Mouse (Mus musculus) CH12.LX (cell line): ENCODE measurements around the gene Fgfr2. TPM values are rescaled to one million over a fixed set of nuclear protein-coding genes. Genes with fewer than 3 reads are reported as not detected.

Source experiments
- DNase-seq: peaks from one replicate; pipeline ENCODE4 v3.0.0-alpha.2; 2013; ENCODE audit errors: extremely low read depth
- H3K27ac ChIP-seq: 2 replicates; pipeline ENCODE4 v1.5.1; 2012; ENCODE audit warnings: low read depth, mild to moderate bottlenecking, control low read depth, moderate library complexity; ENCODE audit not compliant: insufficient read depth
- H3K27me3 ChIP-seq: replicated peaks from 2 replicates; pipeline ENCODE3; 2012; ENCODE audit warnings: inconsistent platforms
- H3K36me3 ChIP-seq, 2 experiments: replicated peaks in 1 of 2; 2 replicates each; pipeline versions ENCODE3 to v1.6.1; 2012; ENCODE audit warnings: inconsistent platforms in 1 of 2, low read length in 1 of 2, mild to moderate bottlenecking in 1 of 2, mixed read lengths in 1 of 2, moderate library complexity in 1 of 2; ENCODE audit not compliant: control insufficient read depth in 1 of 2, insufficient read depth in 1 of 2
- H3K4me1 ChIP-seq, 2 experiments: 2 replicates each; pipeline ENCODE4 v1.6.1; 2012; ENCODE audit warnings: inconsistent platforms in 1 of 2, moderate library complexity in 1 of 2; ENCODE audit not compliant: insufficient read depth in 2 of 2, control insufficient read depth in 1 of 2
- H3K4me2 ChIP-seq: 2 replicates; pipeline ENCODE4 v1.6.1; 2012; ENCODE audit warnings: low read depth, mild to moderate bottlenecking, control low read depth; ENCODE audit not compliant: poor library complexity, insufficient read depth, severe bottlenecking
- H3K4me3 ChIP-seq, 3 experiments: fragments of 150-350 bp in 1 of 3; sonication (generic) in 1 of 3; replicated peaks in 1 of 3; 2 replicates each; pipeline versions ENCODE3 to v1.5.1; 2011 to 2012; ENCODE audit warnings: low read depth in 2 of 3, low read length in 2 of 3, mild to moderate bottlenecking in 2 of 3, moderate library complexity in 2 of 3, control low read depth in 1 of 3, improper control_type of control experiment in 1 of 3, inconsistent platforms in 1 of 3, mixed read lengths in 1 of 3; ENCODE audit not compliant: poor library complexity in 1 of 3
- H3K79me2 ChIP-seq: replicated peaks from 2 replicates; pipeline ENCODE4 v1.6.1; 2012; ENCODE audit warnings: mild to moderate bottlenecking, moderate library complexity; ENCODE audit not compliant: control insufficient read depth, poor library complexity, insufficient read depth, severe bottlenecking; ENCODE audit errors: extremely low read depth
- H3K9ac ChIP-seq: 2 replicates; pipeline ENCODE4 v1.6.1; 2012; ENCODE audit warnings: low read depth, mild to moderate bottlenecking, control low read depth, moderate library complexity; ENCODE audit not compliant: insufficient read depth
- H3K9me3 ChIP-seq: replicated peaks from 2 replicates; pipeline ENCODE3; 2012; ENCODE audit warnings: low read length, inconsistent platforms, mixed read lengths
- BHLHE40 ChIP-seq: IDR thresholded peaks from 2 replicates; pipeline ENCODE4 v1.6.1; 2011; ENCODE audit warnings: mild to moderate bottlenecking, low read depth, low read length, improper control_type of control experiment
- CHD2 ChIP-seq: IDR thresholded peaks from 2 replicates; pipeline ENCODE4 v1.6.1; 2011; ENCODE audit warnings: low read length, improper control_type of control experiment
- ELF1 ChIP-seq: IDR thresholded peaks from 2 replicates; pipeline ENCODE4 v1.6.1; 2014; ENCODE audit warnings: low read depth, mild to moderate bottlenecking, inconsistent platforms, low read length, improper control_type of control experiment
- EP300 ChIP-seq: IDR thresholded peaks from 2 replicates; pipeline ENCODE4 v1.6.1; 2011; ENCODE audit warnings: low read length, improper control_type of control experiment
- ETS1 ChIP-seq: conservative IDR thresholded peaks from 2 replicates; pipeline ENCODE4 v1.6.1; 2012; ENCODE audit warnings: low read depth, mild to moderate bottlenecking, inconsistent platforms, low read length, improper control_type of control experiment, moderate library complexity
- GABPA ChIP-seq: IDR thresholded peaks from 2 replicates; pipeline ENCODE4 v1.6.1; 2012; ENCODE audit warnings: low read depth, low read length, improper control_type of control experiment, inconsistent platforms; ENCODE audit not compliant: insufficient replicate concordance
- HCFC1 ChIP-seq: IDR thresholded peaks from 2 replicates; pipeline ENCODE4 v1.6.1; 2012; ENCODE audit warnings: low read depth, mild to moderate bottlenecking, inconsistent platforms, low read length, improper control_type of control experiment
- IRF4 ChIP-seq: IDR thresholded peaks from 2 replicates; pipeline ENCODE4 v1.6.1; 2014; ENCODE audit warnings: low read depth, mild to moderate bottlenecking, inconsistent platforms, low read length, improper control_type of control experiment
- JUN ChIP-seq: IDR thresholded peaks from 2 replicates; pipeline ENCODE4 v1.6.1; 2011; ENCODE audit warnings: low read depth, mild to moderate bottlenecking, low read length, improper control_type of control experiment, moderate library complexity; ENCODE audit not compliant: insufficient read depth
- JUND ChIP-seq: conservative IDR thresholded peaks from 2 replicates; pipeline ENCODE4 v1.6.1; 2011; ENCODE audit warnings: low read depth, low read length, improper control_type of control experiment
- MAX ChIP-seq: IDR thresholded peaks from 2 replicates; pipeline ENCODE4 v1.6.1; 2011; ENCODE audit warnings: low read length, improper control_type of control experiment
- MEF2A ChIP-seq: IDR thresholded peaks from 2 replicates; pipeline ENCODE4 v1.6.1; 2014; ENCODE audit warnings: low read depth, mild to moderate bottlenecking, inconsistent platforms, low read length, improper control_type of control experiment, borderline replicate concordance
- MXI1 ChIP-seq: IDR thresholded peaks from 2 replicates; pipeline ENCODE4 v1.6.1; 2011; ENCODE audit warnings: mild to moderate bottlenecking, low read depth, low read length, improper control_type of control experiment
- NRF1 ChIP-seq: IDR thresholded peaks from 2 replicates; pipeline ENCODE4 v1.6.1; 2014; ENCODE audit warnings: low read depth, mild to moderate bottlenecking, inconsistent platforms, low read length, improper control_type of control experiment, moderate library complexity
- POLR2AphosphoS2 ChIP-seq: IDR thresholded peaks from 2 replicates; pipeline ENCODE4 v1.6.1; 2011; ENCODE audit warnings: low read depth, low read length, improper control_type of control experiment
- RAD21 ChIP-seq: IDR thresholded peaks from 2 replicates; pipeline ENCODE4 v1.6.1; 2011; ENCODE audit warnings: low read depth, mild to moderate bottlenecking, low read length, improper control_type of control experiment, moderate library complexity
- RCOR1 ChIP-seq: conservative IDR thresholded peaks from 2 replicates; pipeline ENCODE4 v1.6.1; 2012; ENCODE audit warnings: low read depth, mild to moderate bottlenecking, inconsistent platforms, low read length, improper control_type of control experiment
- UBTF ChIP-seq: IDR thresholded peaks from 2 replicates; pipeline ENCODE4 v1.6.1; 2012; ENCODE audit warnings: low read depth, mild to moderate bottlenecking, inconsistent platforms, low read length, improper control_type of control experiment, moderate library complexity
- ZC3H11A ChIP-seq: IDR thresholded peaks from 2 replicates; pipeline ENCODE4 v1.6.1; 2012; ENCODE audit warnings: low read depth, mild to moderate bottlenecking, inconsistent platforms, low read length, improper control_type of control experiment
- ZNF384 ChIP-seq: IDR thresholded peaks from 2 replicates; pipeline ENCODE4 v1.6.1; 2012; ENCODE audit warnings: low read depth, low read length, improper control_type of control experiment, inconsistent platforms
- dilution Hi-C: fragments of 300-500 bp; cut with MboI; formaldehyde crosslinking; loops from 2 replicates; pipeline ENCODE4 v1.14.3; 2020; ENCODE audit warnings: low sequenced_read_pairs; ENCODE audit not compliant: extremely low pct_unique_long_range_greater_than_20kb, extremely low pct_ligation_motif_present
- in situ Hi-C: fragments of 300-500 bp; cut with MboI; formaldehyde crosslinking; loops from 3 replicates; pipeline ENCODE4 v1.14.3; 2019; ENCODE audit warnings: low sequenced_read_pairs, low pct_ligation_motif_present, low pct_unique_long_range_greater_than_20kb, mixed read lengths
- polyA plus RNA-seq: library from polyadenylated mRNA; unstranded; fragments of >175 nt; gene quantifications from 2 replicates; pipeline ENCODE4 v1.2.1, GENCODE M21; 2012; ENCODE audit warnings: low read depth; ENCODE audit not compliant: insufficient read length
- total RNA-seq, 2 experiments: library from RNA; depleted of rRNA; stranded (reverse); fragments of 300-350 nt in 1 of 2; fragments of >200 nt in 1 of 2; gene quantifications; 2 replicates each; pipeline ENCODE4 v1.2.3; 2012 to 2014

The Fgfr2 gene
- total and polyA plus RNA-seq, 3 experiments: not detected

- H3K4me1 ChIP-seq: peaks cover 4 to 13% of the 10 kb centered on the region in 2 experiments; a peak in 2 of 4 replicates
- no peak overlapping the region for H3K4me2 ChIP-seq
- peaks cover 95% of the 10 kb centered on the region for H3K27me3 ChIP-seq
- H3K36me3 ChIP-seq: no peaks in the 10 kb centered on the region
- no peak overlapping the region for H3K27ac ChIP-seq
- no peaks in the 10 kb centered on the region for H3K79me2 ChIP-seq
- TF ChIP-seq MAX (no peak), POLR2AphosphoS2 (no peak), MEF2A (no peak), ZC3H11A (no peak), ZNF384 (no peak), CHD2 (no peak), ELF1 (no peak), RAD21 (no peak), GABPA (no peak), ETS1 (no peak), UBTF (no peak), MXI1 (no peak)
- TF ChIP-seq, all 38 proteins: peak for 0
- no peak overlapping the region for H3K4me3 ChIP-seq
- no peaks in the 10 kb centered on the region for H3K9me3 ChIP-seq
- DNase-seq: no peak
- dilution Hi-C loops: no loop called here
- in situ Hi-C loops: no loop called here
- H3K9ac ChIP-seq: no peak overlapping the region
Observed at GRCm38 (mm10) chr7:130969507-130969906, 2153.6 kb downstream of the Fgfr2 start.

GRCm38 (mm10) chr7:130969076-130969475 is 2154.1 kb downstream of the Fgfr2 start:
- dilution Hi-C loops: no loop called here
- TF ChIP-seq ETS1: 0 out of 2 replicates have a peak, but pooled peaks have one; percentile 19
- 0 out of 2 replicates have a peak, but pooled peaks have one; percentile 30 for TF ChIP-seq MEF2A
- no peak for TF ChIP-seq HCFC1
- TF ChIP-seq ELF1: no peak
- TF ChIP-seq NRF1: no peak
- peak; percentile 60 for TF ChIP-seq CHD2
- peak; percentile 45; the same call in 1 of the 2 replicates for TF ChIP-seq BHLHE40
- TF ChIP-seq JUN: peak; percentile 72
- TF ChIP-seq MAX: 0 out of 2 replicates have a peak, but pooled peaks have one; percentile 20
- peak; percentile 94 for TF ChIP-seq EP300
- TF ChIP-seq RCOR1: peak; percentile 71; the same call in 1 of the 2 replicates
- TF ChIP-seq JUND: peak; percentile 71
- TF ChIP-seq IRF4: peak; percentile 94
- TF ChIP-seq, all 38 proteins: peak for 10
- DNase-seq: peak; percentile 20
- in situ Hi-C loops: no loop called here
- Histone ChIP-seq H3K9ac (no peak overlapping the region), H3K27me3 (peaks cover 93% of the 10 kb centered on the region), H3K36me3 (no peaks in the 10 kb centered on the region), H3K4me3 (no peak overlapping the region), H3K79me2 (no peaks in the 10 kb centered on the region), H3K4me2 (peak overlapping the region; percentile 37; the same call in 1 of the 2 replicates), H3K4me1 (peaks cover 4 to 13% of the 10 kb centered on the region in 2 experiments; a peak in 2 of 4 replicates), H3K27ac (no peak overlapping the region), H3K9me3 (no peaks in the 10 kb centered on the region)
